Mouse (Mus musculus) layer of hippocampus, postnatal 10 days (tissue): ENCODE measurements around the gene Cyth3. TPM values are rescaled to one million over a fixed set of nuclear protein-coding genes. Genes with fewer than 3 reads are reported as not detected.

Source experiments
- DNase-seq, 2 experiments: peaks; one replicate each; pipeline ENCODE4 v3.0.0; 2021; ENCODE audit warnings: low spot score in 2 of 2
- total RNA-seq, 2 experiments: library from RNA; stranded (reverse); gene quantifications; 2 replicates each; pipeline ENCODE4 v1.2.3; 2021

Gene Cyth3
- total RNA-seq, 2 experiments from 2014 or later: 52.0 to 65.7 TPM

- no peak for DNase-seq
Observed at GRCm38 (mm10) chr5:143615353-143615752, 6.9 kb upstream of the Cyth3 start.

- DNase-seq: no peak
Observed at GRCm38 (mm10) chr5:143616116-143616515, 6.1 kb upstream of the Cyth3 start.

- no peak for DNase-seq
Observed at GRCm38 (mm10) chr5:143616657-143617329, 5.5 kb upstream of the Cyth3 start.

- DNase-seq: no peak
Observed at GRCm38 (mm10) chr5:143617487-143618209, 4.6 kb upstream of the Cyth3 start.

GRCm38 (mm10) chr5:143618585-143618984 is 3.7 kb upstream of the Cyth3 start:
- no peak for DNase-seq

- no peak for DNase-seq
Observed at GRCm38 (mm10) chr5:143620196-143620595, 2.1 kb upstream of the Cyth3 start.

GRCm38 (mm10) chr5:143620941-143621340 is 1.3 kb upstream of the Cyth3 start:
- peak; percentile 34 to 42 for DNase-seq

GRCm38 (mm10) chr5:143622623-143623150 is 440 bp downstream of the Cyth3 start:
- DNase-seq: no peak

GRCm38 (mm10) chr5:143623356-143624295 is 1.4 kb downstream of the Cyth3 start:
- peak in 1 of 2 experiments; percentile 15 for DNase-seq

GRCm38 (mm10) chr5:143624449-143624848 is 2.2 kb downstream of the Cyth3 start:
- DNase-seq: no peak

- DNase-seq: no peak
Observed at GRCm38 (mm10) chr5:143625497-143625896, 3.2 kb downstream of the Cyth3 start.

GRCm38 (mm10) chr5:143625940-143626588 is 3.8 kb downstream of the Cyth3 start:
- no peak for DNase-seq

- no peak for DNase-seq
Observed at GRCm38 (mm10) chr5:143627507-143627906, 5.3 kb downstream of the Cyth3 start.

GRCm38 (mm10) chr5:143627926-143628325 is 5.7 kb downstream of the Cyth3 start:
- DNase-seq: no peak

- no peak for DNase-seq
Observed at GRCm38 (mm10) chr5:143629686-143630085, 7.4 kb downstream of the Cyth3 start.

- no peak for DNase-seq
Observed at GRCm38 (mm10) chr5:143630214-143630613, 8.0 kb downstream of the Cyth3 start.

GRCm38 (mm10) chr5:143630738-143631137 is 8.5 kb downstream of the Cyth3 start:
- DNase-seq: no peak

GRCm38 (mm10) chr5:143631559-143631958 is 9.3 kb downstream of the Cyth3 start:
- no peak for DNase-seq

GRCm38 (mm10) chr5:143632674-143633557 is 10.7 kb downstream of the Cyth3 start:
- no peak for DNase-seq

GRCm38 (mm10) chr5:143633558-143633871 is 11.3 kb downstream of the Cyth3 start:
- no peak for DNase-seq
